In genomic region chr7:35119506-35120145, GRCm38 (mm10) we compare ENCODE assay signal across 8 mouse cellular contexts. TPM values are rescaled to one million over a fixed set of nuclear protein-coding genes. Genes with fewer than 3 reads are reported as not detected.
DNase-seq lines count a peak whose midpoint lies in the region; ATAC-seq and TF ChIP-seq lines count a peak whose summit lies in the region.

No protein-coding gene starts in this region.

- 1% methylated on average over 62 of the region's 83 CpGs for WGBS in heart, embryonic 14.5 days

- H3K36me3 ChIP-seq in ES-E14 (ENCODE audit: control insufficient read depth, insufficient read depth, low read length, poor library complexity, severe bottlenecking): no peaks in the 10 kb centered on the region
- H3K36me3 ChIP-seq in heart, embryonic 14.5 days (ENCODE audit: control insufficient read depth, insufficient read depth, low read length): no peaks in the 10 kb centered on the region

- peak overlapping the region; percentile 97 for H3K4me2 ChIP-seq in heart, embryonic 14.5 days (ENCODE audit: low read length)

- DNase-seq in layer of hippocampus, adult 11-12 months (ENCODE audit: low spot score): peak; percentile 42
- no peak for DNase-seq in layer of hippocampus, adult 9-10 months (ENCODE audit: low spot score)
- no peak for DNase-seq in ES-E14 (ENCODE audit: low read depth, low spot score)
- peak; percentile 14 to 23 for DNase-seq in cerebellum, postnatal 36 days
- peak; percentile 66 for DNase-seq in kidney, postnatal 10 days
- peak; percentile 56 for DNase-seq in lung, postnatal 36 days
- DNase-seq in adipocyte (ENCODE audit: low spot score): no peak

- peaks cover 77% of the 10 kb centered on the region for H3K27me3 ChIP-seq in heart, embryonic 14.5 days (ENCODE audit: control insufficient read depth, insufficient read depth, low read length)

- peak overlapping the region; percentile 27 to 64; a peak in 3 of 4 replicates for H3K4me3 ChIP-seq in ES-E14 (ENCODE audit: insufficient read depth in 1 of 2, low read depth in 1 of 2, low read length in 2 of 2, poor library complexity in 1 of 2, severe bottlenecking in 1 of 2)
- H3K4me3 ChIP-seq in heart, embryonic 14.5 days (ENCODE audit: control insufficient read depth in 1 of 2, insufficient read depth in 1 of 2, low read depth in 1 of 2, low read length in 2 of 2): peak overlapping the region; percentile 54 to 62

- ATAC-seq in heart, embryonic 14.5 days (ENCODE audit: insufficient number of reproducible peaks, insufficient read depth, low FRiP score, low read depth): no peak

- H3K9me3 ChIP-seq in ES-E14 (ENCODE audit: control insufficient read depth, insufficient read depth, low read depth, low read length): no peaks in the 10 kb centered on the region
- no peaks in the 10 kb centered on the region for H3K9me3 ChIP-seq in heart, embryonic 14.5 days (ENCODE audit: control insufficient read depth, low read length)

- H3K27ac ChIP-seq in ES-E14 (ENCODE audit: insufficient read depth, low read depth, low read length, poor library complexity, severe bottlenecking): no peak overlapping the region
- no peak overlapping the region for H3K27ac ChIP-seq in heart, embryonic 14.5 days (replicated peaks in 1 of 2; ENCODE audit: control insufficient read depth in 1 of 2, insufficient read depth in 1 of 2, low read depth in 2 of 2, low read length in 2 of 2)

- H3K4me1 ChIP-seq in ES-E14 (ENCODE audit: control insufficient read depth in 2 of 2, insufficient read depth in 2 of 2, low read length in 2 of 2, poor library complexity in 1 of 2): peaks cover 3 to 9% of the 10 kb centered on the region in 2 experiments; a peak in 1 of 4 replicates
- H3K4me1 ChIP-seq in heart, embryonic 14.5 days (ENCODE audit: control insufficient read depth in 2 of 2, insufficient read depth in 2 of 2, low read length in 2 of 2): peaks cover 0 to 15% of the 10 kb centered on the region in 2 experiments; a peak in 3 of 4 replicates

- in situ Hi-C loops in ES-E14 (cut with MboI; ENCODE audit: low sequenced_read_pairs in 2 of 2, unreplicated experiment in 2 of 2): no loop called here

- peak overlapping the region; percentile 29 for H3K9ac ChIP-seq in ES-E14 (ENCODE audit: insufficient read depth, low read depth, low read length, poor library complexity, severe bottlenecking)
- peak overlapping the region; percentile 74 for H3K9ac ChIP-seq in heart, embryonic 14.5 days (ENCODE audit: low read length)

TF ChIP-seq in ES-E14, 5 proteins besides CTCF, POLR2A, EP300 and RAD21:
- TF ChIP-seq ZNF384 (IDR thresholded peaks at IDR 0.05; ENCODE audit: low read depth, low read length): no peak
- TF ChIP-seq ZC3H11A (IDR thresholded peaks at IDR 0.05; ENCODE audit: borderline replicate concordance, low read depth, low read length): no peak

RNA-seq across cellular contexts. Expression of gene Cebpa, which starts 0.5 kb away (rescaled TPM):
- 2.0 and 2.5 TPM in 2 replicates for total RNA-seq in ES-E14 (2012; rRNA removed)
- 0.73 and 1.2 TPM in 2 replicates for polyA plus RNA-seq in heart, embryonic 14.5 days (2014; fragmentation: Nextera tagmentation; extraction: Ambion mirVana)

Comparison
In these comparisons a context has a peak if more than half of its experiments do, and no peak if none do; other contexts are left out.
1. DNase-seq: peak in layer of hippocampus, adult 11-12 months (single experiment), cerebellum, postnatal 36 days (2 of 2), kidney, postnatal 10 days (single experiment) and lung, postnatal 36 days (single experiment); none in layer of hippocampus, adult 9-10 months (single experiment), ES-E14 (single experiment) and adipocyte (single experiment).